Mouse (Mus musculus) midbrain, embryonic 16.5 days (tissue): ENCODE data around the gene Ece1. TPM values are rescaled to one million over a fixed set of nuclear protein-coding genes. Genes with fewer than 3 reads are reported as not detected.
A peak's percentile ranks its signal among the peaks of the same experiment; 100 is the strongest.

Experiments
- ATAC-seq: fragments of 200-750 bp; cut with Nextera tagmentation; 2 replicates; pipeline ENCODE4 v1.8.0; 2017; ENCODE audit warnings: moderate TSS enrichment
- H3K27ac ChIP-seq: fragments of 300-500 bp; sonication (generic); 2 replicates; pipeline ENCODE4 v1.5.1; 2014; ENCODE audit warnings: mild to moderate bottlenecking, low read length, mixed read lengths
- H3K27me3 ChIP-seq: fragments of 300-500 bp; sonication (generic); 2 replicates; pipeline ENCODE4 v1.6.1; 2014; ENCODE audit warnings: low read depth, low read length, mixed read lengths; ENCODE audit not compliant: control insufficient read depth, insufficient read depth
- H3K36me3 ChIP-seq: fragments of 300-500 bp; sonication (generic); 2 replicates; pipeline ENCODE4 v1.6.1; 2014; ENCODE audit warnings: mild to moderate bottlenecking, low read length, moderate library complexity, mixed read lengths; ENCODE audit not compliant: control insufficient read depth, insufficient read depth
- H3K4me1 ChIP-seq: fragments of 300-500 bp; sonication (generic); 2 replicates; pipeline ENCODE4 v1.6.1; 2014; ENCODE audit warnings: mild to moderate bottlenecking, low read length, mixed read lengths; ENCODE audit not compliant: control insufficient read depth, insufficient read depth
- H3K4me2 ChIP-seq: fragments of 300-500 bp; sonication (generic); 2 replicates; pipeline ENCODE4 v1.6.1; 2014; ENCODE audit warnings: mild to moderate bottlenecking, low read length, mixed read lengths
- H3K4me3 ChIP-seq: fragments of 300-500 bp; sonication (generic); 2 replicates; pipeline ENCODE4 v1.5.1; 2014; ENCODE audit warnings: low read depth, mild to moderate bottlenecking, low read length, moderate library complexity, mixed read lengths
- H3K9ac ChIP-seq: fragments of 300-500 bp; sonication (generic); 2 replicates; pipeline ENCODE4 v1.6.1; 2014; ENCODE audit warnings: low read depth, low read length, mixed read lengths
- H3K9me3 ChIP-seq: fragments of 300-500 bp; sonication (generic); replicated peaks from 2 replicates; pipeline ENCODE4 v1.6.1; 2014; ENCODE audit warnings: mild to moderate bottlenecking, low read length, mixed read lengths; ENCODE audit not compliant: control insufficient read depth, poor library complexity, severe bottlenecking
- WGBS: fragments of 180-500 bp; shearing (Covaris S2); extraction: QIAGEN DNeasy Blood & Tissue Kit; methylation state at CpG from one replicate; pipeline ENCODE4 v1.1.7; 2014; 5-methylcytosine and 5-hydroxymethylcytosine counted together
- polyA plus RNA-seq: library from polyadenylated mRNA; unstranded; fragments of >200 nt; fragmentation: Nextera tagmentation; extraction: Ambion mirVana; gene quantifications from 2 replicates; pipeline ENCODE4 v1.2.1, GENCODE M21; 2015

Ece1 gene
- polyA plus RNA-seq, 1 experiment from 2014 or later = 21.3 TPM

GRCm38 (mm10) chr4:137862516-137863240 is 641 bp downstream of the Ece1 start:
- Histone ChIP-seq H3K9ac (peak overlapping the region; percentile 87), H3K9me3 (no peaks in the 10 kb centered on the region), H3K4me3 (peak overlapping the region; percentile 77), H3K4me2 (peak overlapping the region; percentile 83), H3K4me1 (peaks cover 44% of the 10 kb centered on the region), H3K27me3 (no peaks in the 10 kb centered on the region), H3K36me3 (no peaks in the 10 kb centered on the region), H3K27ac (peak overlapping the region; percentile 52; the same call in 1 of the 2 replicates)
- WGBS = 13% methylated on average over 21 of the region's 21 CpGs
- no peak for ATAC-seq

DNA sequence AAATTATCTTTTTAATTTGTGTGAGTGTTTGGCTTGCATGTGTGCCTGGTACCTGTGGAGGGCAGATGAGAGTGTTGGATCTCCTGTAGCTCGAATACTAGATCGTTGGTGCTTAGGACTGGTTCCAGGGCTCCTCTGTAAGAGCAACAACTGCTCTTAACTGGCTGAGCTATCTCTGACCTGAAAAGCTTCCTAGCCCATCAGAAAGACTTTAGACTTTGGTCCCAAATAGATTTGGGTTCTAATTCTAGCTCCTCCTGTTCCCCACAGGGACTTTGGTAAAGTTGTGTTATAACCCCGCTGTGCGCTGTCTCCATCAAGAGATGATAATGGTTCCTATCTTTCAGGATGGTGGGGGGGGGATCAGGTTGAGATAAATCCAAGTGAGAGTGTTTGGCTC is 2.0 kb downstream of the Ece1 start:
- peaks cover 44% of the 10 kb centered on the region for H3K4me1 ChIP-seq
- H3K4me3 ChIP-seq = no peak overlapping the region
- no peaks in the 10 kb centered on the region for H3K9me3 ChIP-seq
- no peak for ATAC-seq
- H3K27me3 ChIP-seq = no peaks in the 10 kb centered on the region
- no peak overlapping the region for H3K27ac ChIP-seq
- 94% methylated on average over 4 of the region's 4 CpGs for WGBS
- H3K4me2 ChIP-seq = no peak overlapping the region; the same call in 1 of the 2 replicates
- no peak overlapping the region for H3K9ac ChIP-seq
- no peaks in the 10 kb centered on the region for H3K36me3 ChIP-seq

GRCm38 (mm10) chr4:137864769-137865168 is 2.7 kb downstream of the Ece1 start:
- H3K9ac ChIP-seq = peak overlapping the region; percentile 4; the same call in 1 of the 2 replicates

DNA sequence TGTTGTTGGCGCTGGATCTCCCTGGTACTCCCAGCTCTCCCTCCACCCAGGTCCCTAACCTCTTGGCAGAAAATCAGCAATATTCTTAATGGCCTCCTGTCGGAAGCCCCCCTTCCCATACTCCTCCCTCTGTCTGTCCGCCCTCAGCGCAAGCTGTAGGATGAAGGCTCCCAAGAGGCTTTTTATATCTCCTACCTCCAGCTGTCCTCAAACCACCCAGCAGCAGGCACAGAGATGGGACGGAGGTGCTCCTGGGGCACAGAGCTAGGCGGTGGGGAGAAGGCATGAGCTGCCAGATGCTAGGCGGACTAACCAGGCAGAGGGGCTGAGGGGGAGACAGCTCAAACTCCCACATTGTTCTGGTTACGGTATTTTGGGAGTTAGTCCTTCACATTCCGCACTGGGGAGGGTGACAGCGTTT is 3.2 kb downstream of the Ece1 start:
- Histone ChIP-seq H3K9me3 (no peaks in the 10 kb centered on the region), H3K36me3 (no peaks in the 10 kb centered on the region), H3K9ac (peak overlapping the region; percentile 4), H3K27me3 (no peaks in the 10 kb centered on the region), H3K27ac (0 out of 2 replicates have a peak overlapping the region, but pooled peaks have one; percentile 6), H3K4me3 (no peak overlapping the region), H3K4me1 (peaks cover 44% of the 10 kb centered on the region), H3K4me2 (peak overlapping the region; percentile 36)
- no peak for ATAC-seq
- 53% methylated on average over 10 of the region's 10 CpGs for WGBS

More at GRCm38 (mm10) chr4:137864769-137865168, 2.7 kb downstream of the Ece1 start:
- Histone ChIP-seq H3K4me2 (peak overlapping the region; percentile 36), H3K9me3 (no peaks in the 10 kb centered on the region), H3K4me3 (no peak overlapping the region), H3K36me3 (no peaks in the 10 kb centered on the region), H3K27ac (0 out of 2 replicates have a peak overlapping the region, but pooled peaks have one; percentile 6), H3K27me3 (no peaks in the 10 kb centered on the region), H3K4me1 (peaks cover 44% of the 10 kb centered on the region)
- ATAC-seq = no peak
- WGBS = 57% methylated on average over 9 of the region's 9 CpGs

- Histone ChIP-seq H3K9ac (peak overlapping the region; percentile 36; the same call in 1 of the 2 replicates), H3K27ac (peak overlapping the region; percentile 72), H3K36me3 (no peaks in the 10 kb centered on the region), H3K9me3 (no peaks in the 10 kb centered on the region), H3K4me3 (0 out of 2 replicates have a peak overlapping the region, but pooled peaks have one; percentile 7), H3K4me2 (peak overlapping the region; percentile 36), H3K4me1 (peaks cover 42% of the 10 kb centered on the region), H3K27me3 (no peaks in the 10 kb centered on the region)
- WGBS = 32% methylated on average over 19 of the region's 19 CpGs
- ATAC-seq = peak; percentile 30
These were observed 4.3 kb downstream of the Ece1 start for GRCm38 (mm10) chr4:137866206-137866863.

DNA sequence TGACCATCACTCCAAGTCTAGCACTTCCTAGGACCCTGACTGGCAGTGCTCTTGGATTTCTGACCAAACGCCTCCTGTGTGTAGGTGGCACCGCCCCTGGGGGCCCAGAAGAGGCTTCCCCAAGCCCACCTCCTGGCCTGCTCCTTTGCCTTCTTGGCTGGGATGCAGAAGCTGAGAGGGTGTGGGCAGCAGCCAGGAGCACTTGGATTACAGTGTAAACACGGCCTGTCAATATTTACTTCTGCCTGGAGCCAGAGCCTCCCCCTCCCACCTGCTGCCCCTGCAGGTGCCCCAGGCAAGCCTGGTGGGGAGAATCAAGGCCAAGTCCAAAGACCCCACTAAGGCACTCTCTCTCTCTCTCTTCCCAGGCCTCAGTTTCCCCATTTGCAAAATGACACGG is 5.2 kb downstream of the Ece1 start:
- H3K36me3 ChIP-seq = no peaks in the 10 kb centered on the region
- H3K9me3 ChIP-seq = no peaks in the 10 kb centered on the region
- H3K27ac ChIP-seq = no peak overlapping the region; the same call in 1 of the 2 replicates
- WGBS = 83% methylated on average over 4 of the region's 4 CpGs
- no peak for ATAC-seq
- H3K9ac ChIP-seq = no peak overlapping the region
- no peak overlapping the region for H3K4me3 ChIP-seq
- H3K27me3 ChIP-seq = no peaks in the 10 kb centered on the region
- peaks cover 40% of the 10 kb centered on the region for H3K4me1 ChIP-seq
- no peak overlapping the region for H3K4me2 ChIP-seq

DNA sequence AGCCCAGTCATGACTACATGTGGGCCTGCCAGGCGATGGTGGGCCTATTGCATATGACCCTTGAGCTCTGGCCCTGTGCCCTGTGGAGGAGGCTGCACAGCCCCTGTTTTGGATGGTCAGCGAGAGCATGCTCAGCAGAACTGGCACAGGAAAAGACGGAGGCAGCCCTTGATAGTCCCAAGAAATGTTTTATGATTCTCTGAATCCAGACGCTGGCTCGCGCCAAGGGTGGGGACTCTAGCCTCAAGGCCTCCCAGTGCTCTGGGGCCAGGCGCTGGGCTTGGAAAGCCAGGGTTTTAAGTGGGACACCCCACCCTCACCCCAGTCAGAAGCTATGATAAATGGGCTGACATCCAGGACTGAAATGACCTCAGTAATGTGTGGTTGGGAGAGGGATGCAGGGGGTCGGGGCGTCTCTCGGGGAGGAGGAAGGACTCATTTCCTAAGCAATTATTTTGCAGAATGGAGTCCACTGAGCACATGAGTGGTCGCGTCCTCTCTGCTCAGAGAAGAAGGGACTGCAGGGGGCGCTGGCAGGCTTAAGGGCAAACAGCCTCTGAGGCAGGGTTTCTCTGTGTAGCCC is 5.7 kb downstream of the Ece1 start:
- H3K36me3 ChIP-seq = no peaks in the 10 kb centered on the region
- H3K4me3 ChIP-seq = no peak overlapping the region
- H3K9me3 ChIP-seq = no peaks in the 10 kb centered on the region
- H3K27ac ChIP-seq = no peak overlapping the region
- WGBS = 87% methylated on average over 13 of the region's 13 CpGs
- H3K4me1 ChIP-seq = peaks cover 38% of the 10 kb centered on the region
- ATAC-seq = no peak
- no peak overlapping the region for H3K4me2 ChIP-seq
- H3K9ac ChIP-seq = no peak overlapping the region
- H3K27me3 ChIP-seq = no peaks in the 10 kb centered on the region

GRCm38 (mm10) chr4:137869667-137870274 is 7.7 kb downstream of the Ece1 start:
- no peak for ATAC-seq
- Histone ChIP-seq H3K9me3 (no peaks in the 10 kb centered on the region), H3K27ac (no peak overlapping the region), H3K4me1 (peaks cover 27% of the 10 kb centered on the region), H3K27me3 (no peaks in the 10 kb centered on the region), H3K4me2 (no peak overlapping the region), H3K9ac (no peak overlapping the region), H3K36me3 (no peaks in the 10 kb centered on the region), H3K4me3 (no peak overlapping the region)
- WGBS = 35% methylated on average over 16 of the region's 16 CpGs
